Mouse (Mus musculus): ENCODE measurements around the gene Ttc16.
A peak's percentile ranks its signal among the peaks of the same experiment; 100 is the strongest.

Ttc16 gene

DNA sequence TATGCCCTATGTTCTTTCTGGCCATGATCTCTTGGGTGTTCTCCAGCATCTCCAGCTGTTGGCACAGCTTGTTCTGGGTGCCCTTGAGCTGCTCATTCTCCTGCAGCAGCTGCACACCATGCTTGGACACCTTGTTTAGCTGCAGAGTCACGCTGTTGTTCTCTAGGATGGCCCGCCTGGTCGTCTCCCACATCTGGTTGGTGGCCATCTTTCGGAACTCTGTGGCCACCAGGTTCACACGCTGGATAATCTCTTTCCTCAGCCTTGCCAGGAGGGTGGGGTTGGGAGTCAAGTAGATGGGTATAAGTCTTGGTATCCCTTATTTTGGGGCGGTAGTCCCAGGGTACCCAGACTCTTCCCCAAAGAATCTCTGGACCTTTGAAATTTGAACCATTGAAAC lies 4.3 kb upstream of the Ttc16 start:
- DNase-seq = no peak

DNA sequence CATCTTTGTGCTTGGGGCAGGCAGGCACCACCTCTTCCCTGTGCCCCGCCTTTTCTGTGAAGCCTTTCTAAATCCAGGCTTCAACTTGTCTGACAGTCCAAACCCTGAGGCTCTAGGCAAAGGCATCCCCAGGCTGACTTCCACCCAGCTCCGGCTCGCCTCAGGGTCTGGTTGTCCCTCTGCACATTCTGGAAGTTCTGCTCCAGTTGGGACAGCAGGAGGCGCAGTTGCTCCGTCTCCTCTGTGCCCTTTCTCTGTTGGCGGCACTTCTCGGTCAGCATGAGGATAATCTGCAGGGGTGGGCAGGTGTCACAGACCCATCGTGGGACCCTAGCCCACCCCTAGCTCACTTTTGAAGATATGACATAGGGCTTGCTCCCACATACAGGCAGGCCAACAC lies 3.7 kb upstream of the Ttc16 start:
- peak; percentile 83 to 87 for DNase-seq

DNA sequence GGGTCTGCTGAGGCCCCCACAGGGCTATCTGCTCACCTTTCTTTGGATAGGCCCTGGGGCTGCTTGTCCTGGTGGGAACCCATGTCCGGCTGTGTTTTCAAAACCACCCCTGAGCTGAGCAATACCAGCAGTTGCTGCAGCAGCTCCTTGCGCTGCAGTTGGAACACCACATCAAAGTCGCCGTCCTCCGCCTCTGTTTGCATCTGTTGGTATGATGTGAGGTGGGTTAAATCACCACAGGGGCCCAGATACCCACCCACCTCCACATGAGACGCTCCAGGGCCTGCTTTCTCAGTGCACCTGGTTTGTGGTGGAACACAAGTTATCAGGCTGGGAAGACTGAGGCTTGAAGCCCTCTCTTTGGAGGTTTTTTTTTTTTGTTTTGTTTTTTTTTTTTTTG lies 2.6 kb upstream of the Ttc16 start:
- DNase-seq = no peak

DNA sequence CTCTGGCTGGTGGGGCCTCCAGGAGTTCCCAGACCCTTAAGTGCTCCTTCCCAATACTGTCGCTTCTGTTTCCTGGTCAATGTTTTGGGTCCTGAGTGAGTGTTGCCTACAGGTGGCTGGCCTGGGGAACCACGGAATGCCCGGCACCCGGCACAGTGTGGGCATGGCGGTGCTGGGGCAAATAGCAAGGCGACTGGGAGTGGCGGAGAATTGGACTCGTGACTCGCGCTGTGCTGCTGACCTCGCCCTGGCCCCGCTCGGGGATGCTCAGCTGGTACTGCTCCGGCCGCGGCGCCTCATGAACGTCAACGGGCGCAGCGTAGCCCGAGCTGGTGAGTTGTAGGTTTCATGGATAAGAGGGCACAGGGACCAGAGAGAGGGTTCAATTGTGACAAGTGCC lies 759 bp upstream of the Ttc16 start:
- no peak for DNase-seq

DNA sequence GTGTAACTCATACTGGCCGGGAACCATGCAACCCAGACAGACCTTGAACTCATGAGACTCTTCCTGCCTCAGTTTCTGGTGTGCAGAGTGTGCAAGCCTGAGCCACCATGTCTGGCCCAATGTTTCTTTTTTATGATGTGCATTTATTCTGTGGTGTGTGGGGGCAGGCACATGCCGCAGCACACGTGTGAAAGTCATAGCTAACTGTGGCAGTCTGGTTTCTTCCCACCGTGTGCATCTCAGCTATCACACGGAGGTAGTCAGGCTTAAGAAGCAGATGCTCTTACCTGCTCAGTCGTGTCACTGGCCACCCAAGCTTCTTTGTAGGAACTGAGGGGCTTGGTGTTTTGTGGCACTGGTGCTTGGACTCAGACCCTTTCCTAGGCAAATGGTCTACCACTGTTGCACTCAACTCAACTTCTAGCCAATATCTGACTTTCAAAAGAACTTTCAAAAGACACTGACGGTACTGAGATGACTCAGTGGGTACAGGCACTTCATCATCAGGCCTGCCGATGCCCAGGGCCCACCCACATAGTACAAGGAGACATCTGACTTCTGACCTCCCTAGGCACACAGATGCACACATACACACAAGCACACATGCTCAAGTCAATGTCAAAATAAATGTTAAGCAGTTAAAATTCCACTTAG lies 2.7 kb downstream of the Ttc16 start:
- DNase-seq = no peak

DNA sequence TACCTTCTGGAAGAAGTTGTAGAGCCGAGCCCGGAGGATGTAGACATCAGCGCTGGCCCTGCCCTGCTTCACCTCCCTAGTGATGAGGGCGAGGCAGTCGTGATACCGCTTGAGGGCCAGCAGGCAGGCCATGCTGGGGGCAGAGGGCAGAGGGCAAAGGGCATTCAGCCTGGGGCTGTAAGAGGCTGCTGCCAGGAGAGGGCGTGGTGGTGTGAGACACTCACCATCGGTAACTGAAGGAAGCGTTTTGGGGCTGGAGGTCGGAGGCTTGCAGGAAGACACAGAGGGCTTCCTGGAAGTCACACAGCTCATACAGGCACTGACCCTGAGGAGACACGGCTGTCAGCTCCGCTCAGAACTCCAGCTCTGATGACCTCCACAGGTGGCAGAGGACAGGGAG lies 3.5 kb downstream of the Ttc16 start:
- no peak for DNase-seq

DNA sequence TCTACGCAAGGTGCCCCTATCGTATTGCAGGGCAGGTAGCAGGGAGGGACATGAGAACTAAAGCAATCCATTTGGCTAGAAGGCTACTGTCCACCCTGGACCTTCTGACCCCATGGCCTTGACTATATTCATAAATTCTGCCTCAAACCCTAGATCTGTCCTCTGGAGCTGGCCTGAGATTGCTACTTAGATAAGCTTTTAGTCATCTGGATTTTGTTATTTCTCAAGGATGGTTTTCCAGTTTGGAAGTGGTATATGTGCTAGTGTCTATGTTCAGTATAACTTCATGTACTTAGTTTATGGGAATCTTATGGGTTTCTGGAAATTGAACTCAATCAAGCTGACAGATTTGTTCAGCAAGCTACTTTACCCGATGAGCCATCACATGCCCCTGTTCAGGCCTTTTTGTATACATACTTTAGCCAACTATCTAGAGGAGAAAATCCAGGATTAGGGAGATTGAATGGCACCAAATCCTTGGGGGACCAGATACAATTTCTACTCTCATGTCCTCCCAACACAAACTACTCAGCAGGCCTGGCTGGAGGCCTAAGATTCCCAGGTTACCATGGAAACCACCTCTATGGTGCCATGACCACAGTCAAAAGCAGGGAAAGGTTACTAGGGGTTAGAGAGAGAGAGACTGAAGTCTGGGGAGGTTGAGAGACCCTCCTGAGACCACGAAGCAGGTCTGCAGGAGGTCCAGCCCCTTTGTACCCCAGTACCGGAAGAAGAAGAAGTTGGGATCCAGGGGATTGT lies 5.9 kb downstream of the Ttc16 start:
- no peak for DNase-seq

DNA sequence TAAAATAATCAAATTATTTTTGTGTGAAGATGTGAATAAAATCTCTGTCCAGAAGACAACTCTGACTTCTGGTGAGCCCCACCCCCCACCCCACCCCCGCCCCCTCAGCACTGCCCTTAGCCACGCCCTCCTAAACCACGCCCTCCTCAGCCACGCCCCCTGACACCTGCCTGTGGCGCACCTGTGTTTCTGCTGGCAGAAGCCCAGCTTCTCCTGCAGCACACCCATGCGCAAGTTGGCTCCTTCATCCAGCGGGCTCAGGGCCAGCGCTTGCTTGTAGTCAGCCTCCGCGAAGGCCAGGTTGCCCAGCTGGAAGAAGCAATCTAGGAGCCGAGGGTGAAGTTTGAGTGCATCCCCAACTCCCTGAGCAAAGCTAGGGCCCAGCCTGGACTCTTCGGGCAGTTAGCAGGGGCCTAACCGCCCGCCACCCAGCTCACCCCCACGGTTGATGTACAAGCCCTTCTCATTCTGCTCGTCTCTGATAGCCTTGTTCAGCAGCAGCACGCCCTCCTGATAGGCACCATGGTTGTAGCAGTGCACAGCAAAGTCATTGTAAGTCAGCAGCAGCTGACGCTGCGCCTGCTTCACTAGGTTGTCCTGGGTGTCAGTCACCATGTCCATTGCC lies 6.7 kb downstream of the Ttc16 start:
- DNase-seq = peak; percentile 64 to 82

DNA sequence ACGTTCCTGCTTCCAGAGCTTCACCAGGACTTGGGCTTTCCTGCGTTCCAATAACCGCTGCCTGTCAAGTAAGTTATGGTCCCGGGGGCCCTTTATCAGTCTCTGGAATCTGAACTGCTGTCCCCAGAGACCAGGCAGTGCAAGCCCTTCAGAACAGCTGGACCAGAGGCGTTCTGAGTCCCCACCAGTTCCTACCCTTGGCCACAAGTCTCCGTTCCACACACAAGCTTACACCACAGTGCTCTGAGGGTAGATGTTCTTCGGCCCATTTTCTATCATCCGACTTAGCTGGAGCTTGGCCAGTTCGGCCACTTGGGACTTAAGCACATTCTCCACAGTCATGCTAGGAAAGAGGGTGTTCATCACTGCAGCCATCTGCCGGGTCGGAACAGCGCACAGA lies 8.2 kb downstream of the Ttc16 start:
- no peak for DNase-seq

DNA sequence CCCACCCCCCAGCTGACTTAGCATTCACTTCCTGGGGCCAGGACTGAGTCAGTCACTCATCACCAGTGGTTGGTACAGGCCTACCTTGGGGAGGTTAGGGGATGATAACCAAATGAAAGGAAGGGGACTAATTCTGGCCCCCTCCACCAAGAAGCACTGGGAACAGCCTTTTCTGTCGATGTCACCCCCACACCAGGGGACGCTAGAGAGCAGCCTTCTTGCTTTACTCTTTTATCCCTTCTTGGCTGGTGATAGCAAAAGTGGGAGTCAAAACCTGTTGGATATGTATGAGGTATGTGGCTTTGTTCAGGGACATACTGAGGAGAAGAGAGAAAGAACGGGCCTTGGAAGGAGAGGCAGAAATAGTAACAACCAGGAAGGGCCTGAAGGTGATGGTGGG lies 12.1 kb downstream of the Ttc16 start:
- DNase-seq = no peak

DNA sequence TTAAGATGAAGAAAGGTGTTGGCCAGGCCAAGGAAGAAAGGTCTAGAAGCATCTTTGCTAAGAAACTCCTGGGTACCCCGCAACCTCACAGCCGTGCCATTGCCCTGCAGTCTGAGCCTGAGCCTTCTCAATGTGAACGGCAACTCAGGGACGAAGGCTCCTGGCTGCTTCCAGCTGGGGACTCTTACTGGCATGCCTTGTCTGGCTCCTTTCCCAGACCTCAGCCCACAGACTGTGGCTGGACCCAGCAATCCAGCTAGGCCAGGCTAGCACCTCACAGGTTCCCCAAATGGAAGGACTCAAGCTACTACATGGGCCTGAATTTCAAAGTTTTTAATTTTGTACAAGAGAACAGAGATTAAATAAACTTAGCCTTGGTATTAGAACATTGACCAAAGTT lies 13.6 kb downstream of the Ttc16 start:
- no peak for DNase-seq

DNA sequence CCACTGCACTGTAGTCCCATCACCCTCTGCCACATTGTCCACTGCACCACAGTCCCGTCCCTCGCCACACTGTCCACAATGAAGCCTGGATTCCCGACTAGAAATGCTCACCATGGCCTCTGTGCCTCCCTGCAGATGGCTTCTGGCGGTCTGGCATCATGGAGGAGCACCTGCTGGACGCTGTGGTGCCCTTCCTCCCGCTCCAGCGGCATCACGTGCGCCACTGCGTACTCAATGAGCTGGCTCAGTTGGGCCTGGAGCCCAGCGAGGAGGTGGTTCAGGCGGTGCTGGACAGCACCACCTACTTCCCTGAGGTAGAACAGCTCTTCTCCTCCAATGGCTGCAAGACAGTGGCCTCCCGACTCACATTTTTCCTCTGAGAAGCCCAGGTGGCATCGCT lies 14.1 kb downstream of the Ttc16 start:
- DNase-seq = peak; percentile 43 to 61

DNA sequence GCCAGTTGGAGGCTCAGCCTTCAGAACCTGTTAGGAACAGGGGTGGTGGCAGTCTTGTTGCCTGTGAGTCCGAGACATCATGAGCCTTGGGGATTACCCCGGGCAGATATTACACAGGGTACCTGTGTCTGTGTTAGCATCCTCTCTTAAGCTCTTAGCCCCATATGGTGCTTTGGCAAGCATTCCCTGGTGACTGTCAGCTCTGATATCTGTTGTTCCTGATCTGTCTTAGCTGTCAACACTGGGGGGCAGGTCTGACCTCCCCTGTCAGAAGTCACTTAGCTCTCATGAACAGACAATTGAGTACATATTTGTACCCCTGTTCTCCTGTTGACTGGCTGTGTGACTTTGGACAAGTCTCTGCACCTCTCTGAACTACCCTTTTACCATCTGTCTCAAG lies 16.4 kb downstream of the Ttc16 start:
- DNase-seq = no peak

DNA sequence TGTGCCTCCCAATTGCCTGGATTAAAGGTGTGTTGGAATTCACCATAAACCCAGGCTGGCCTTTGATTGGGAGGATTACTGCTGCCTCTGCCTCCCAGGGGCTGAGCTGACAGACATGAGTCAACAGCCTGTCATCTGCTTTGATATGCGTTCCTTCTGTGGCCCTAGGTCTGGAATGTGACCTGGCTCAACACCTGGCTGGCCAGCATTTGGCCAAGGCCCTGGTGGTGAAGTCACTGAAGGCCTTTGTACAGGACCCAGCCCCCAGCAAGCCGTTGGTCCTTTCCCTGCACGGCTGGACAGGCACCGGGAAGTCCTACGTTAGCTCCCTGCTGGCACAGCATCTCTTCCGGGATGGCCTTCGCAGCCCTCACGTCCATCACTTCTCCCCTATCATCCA lies 16.9 kb downstream of the Ttc16 start:
- no peak for DNase-seq

DNA sequence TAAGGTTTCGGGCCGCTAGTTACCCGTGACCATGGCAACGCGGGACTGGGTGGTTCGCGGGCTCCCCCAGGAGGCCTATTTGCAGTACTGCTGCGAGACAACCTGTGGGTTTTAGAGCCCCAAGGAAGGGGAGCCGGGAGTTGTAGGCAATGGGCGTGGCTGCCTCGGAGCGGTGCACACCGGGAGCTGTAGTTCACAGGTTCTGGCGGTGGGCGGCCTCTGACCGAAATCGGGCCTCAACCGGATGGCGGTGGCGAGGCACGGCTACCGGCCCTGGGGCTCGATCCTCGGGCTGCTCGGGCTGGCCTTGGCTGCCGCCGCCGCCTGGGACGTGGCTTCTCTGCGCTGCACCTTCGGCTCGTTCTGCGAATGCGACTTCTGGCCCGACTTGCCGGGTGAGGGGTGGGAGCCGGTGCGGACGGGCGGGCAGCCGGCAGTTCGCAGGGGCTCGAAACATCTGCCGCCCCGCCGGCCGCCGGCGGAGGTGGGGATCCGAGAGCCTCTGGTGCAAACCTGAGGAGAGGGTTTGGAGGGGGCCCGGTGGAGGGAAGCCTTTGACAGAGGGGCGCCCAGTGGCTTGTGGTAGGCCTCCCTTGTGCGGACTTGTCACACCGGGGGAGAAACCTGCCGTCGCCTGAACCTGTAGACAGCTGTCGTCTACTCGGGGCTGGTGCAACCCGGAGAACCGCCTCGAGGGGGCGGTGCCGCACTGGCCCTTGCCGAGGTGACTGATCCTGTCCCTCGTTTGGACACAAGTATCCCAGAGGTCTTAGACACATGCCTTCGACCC lies 18.2 kb downstream of the Ttc16 start, which contains the start of gene Tor2a:
Tor2a (plus strand) TSS at position 179 of the 790 bp plus-strand sequence.
- peak; percentile 94 to 97 for DNase-seq

DNA sequence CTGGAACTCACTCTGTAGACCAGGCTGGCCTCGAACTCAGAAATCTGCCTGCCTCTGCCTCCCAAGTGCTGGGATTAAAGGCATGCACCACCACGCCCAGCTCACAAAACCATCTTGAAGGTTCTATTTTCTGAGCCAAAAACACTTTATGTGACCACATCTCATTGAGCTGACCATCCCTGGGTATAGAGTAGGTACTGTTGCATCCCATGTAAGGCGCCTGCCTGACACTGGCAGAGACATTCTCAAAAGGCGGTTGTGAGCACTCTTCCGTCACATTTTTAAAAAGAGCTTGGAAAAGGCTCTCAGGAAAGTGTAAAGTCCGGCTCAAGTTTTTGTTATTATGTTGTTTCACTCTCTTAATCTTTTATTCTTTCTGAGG lies 18.8 kb downstream of the Ttc16 start:
- no peak for DNase-seq

DNA sequence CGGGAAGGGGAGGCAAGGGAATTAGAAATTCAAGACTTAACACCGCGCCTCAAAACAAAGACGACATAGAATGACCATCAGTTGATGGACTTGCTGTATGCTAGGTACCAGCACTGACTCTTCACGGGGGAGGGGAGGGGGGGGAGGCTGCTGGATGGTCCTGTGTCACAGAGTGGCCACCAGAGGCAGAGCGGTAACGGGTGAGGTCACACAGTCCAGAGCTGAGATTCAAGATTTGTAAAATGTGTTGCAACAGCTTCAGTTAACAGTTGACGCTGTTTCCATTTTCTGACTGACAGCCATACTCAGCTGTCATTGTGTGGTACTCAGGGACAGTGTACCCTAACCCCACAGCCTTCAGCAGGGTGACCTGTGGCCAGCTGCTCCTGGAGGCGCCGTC lies 23.3 kb downstream of the Ttc16 start:
- no peak for DNase-seq

DNA sequence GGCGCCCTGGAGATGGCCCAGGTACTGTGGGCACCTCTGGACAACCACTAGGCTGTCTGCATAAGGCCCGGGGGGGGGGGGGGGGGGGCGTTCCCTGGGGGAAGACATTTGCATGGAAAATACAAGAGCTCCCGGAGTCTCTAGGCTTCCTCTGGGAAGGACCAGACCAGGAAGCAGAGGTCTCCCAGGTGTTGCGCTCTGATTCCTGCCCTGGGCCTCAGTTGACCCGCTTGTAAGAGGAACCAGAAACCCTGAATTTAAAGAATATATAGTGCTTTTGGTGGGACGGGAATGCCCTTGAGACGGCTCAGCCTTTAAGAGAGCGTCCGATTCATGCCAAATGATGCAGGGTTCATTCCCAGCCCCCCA lies 23.8 kb downstream of the Ttc16 start:
- no peak for DNase-seq

DNA sequence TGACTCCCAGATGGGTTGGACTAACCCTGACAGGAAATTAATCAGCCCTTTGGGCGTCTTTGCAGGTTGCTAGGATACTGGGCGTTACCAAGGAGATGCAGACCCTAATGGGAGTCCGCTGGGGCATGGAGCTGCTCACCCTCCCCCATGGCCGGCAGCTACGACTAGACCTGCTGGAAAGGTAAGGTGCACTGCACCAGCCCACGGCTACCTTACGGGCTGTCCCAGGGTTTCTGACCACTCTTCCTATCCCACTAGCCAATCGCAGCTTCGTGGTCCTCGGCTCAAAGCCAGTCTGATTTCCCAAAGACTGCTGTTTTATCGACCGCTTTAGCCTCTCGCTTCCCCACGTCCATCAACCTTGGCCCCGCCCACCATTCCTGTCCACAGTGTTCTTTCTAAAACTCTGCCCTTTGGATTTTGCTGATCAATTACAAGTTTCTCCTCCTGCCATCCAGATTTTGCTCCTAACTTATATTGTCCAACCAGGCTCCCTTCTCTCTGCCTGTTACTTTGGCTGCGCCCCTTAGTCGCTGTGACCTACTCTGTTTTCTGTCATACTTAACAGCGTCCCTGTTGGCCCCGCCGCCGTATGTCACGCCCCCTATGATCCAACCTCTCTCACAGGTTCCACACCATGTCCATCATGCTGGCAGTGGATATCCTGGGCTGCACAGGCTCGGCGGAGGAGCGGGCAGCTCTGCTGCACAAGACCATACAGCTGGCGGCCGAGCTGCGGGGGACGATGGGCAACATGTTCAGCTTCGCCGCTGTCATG lies 24.4 kb downstream of the Ttc16 start:
- no peak for DNase-seq

DNA sequence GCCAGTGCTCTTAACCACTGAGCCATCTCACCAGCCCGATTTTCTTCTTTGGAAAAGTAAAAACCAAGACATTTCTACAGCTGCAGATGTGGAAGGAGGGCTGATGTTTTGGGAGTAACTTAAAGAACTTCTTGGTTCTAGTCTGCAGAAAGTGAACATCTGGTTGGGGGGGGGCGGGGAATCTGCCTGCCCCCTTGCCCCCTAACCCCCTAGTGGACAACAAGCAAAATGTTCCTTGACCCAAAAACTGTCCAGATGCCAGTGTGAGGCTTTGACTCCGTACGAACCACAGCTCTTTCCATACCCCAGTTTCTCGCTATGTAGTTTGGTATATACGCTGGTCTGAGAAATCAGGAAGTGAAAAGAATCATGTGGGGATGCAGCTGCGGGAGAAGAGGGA lies 25.2 kb downstream of the Ttc16 start:
- DNase-seq = no peak

DNA sequence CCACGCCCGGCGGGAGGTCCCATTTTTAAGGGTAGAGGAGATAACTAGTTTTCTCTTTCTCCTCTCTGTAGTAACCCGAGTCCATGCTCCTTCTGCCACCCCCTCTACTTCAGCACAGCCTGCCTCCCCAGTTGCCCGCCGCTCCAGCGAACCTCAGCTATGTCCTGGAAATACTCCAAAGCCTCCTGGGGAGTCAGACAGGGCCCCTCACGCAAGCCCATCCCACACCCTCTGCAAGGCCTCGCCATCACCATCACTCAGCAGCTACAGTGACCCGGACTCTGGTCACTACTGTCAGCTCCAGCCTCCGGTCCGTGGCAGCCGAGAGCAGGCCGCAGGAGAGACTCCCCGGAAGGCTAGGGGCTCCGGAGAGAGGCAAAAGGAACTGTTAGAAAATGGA lies 26.4 kb downstream of the Ttc16 start:
- DNase-seq = no peak

DNA sequence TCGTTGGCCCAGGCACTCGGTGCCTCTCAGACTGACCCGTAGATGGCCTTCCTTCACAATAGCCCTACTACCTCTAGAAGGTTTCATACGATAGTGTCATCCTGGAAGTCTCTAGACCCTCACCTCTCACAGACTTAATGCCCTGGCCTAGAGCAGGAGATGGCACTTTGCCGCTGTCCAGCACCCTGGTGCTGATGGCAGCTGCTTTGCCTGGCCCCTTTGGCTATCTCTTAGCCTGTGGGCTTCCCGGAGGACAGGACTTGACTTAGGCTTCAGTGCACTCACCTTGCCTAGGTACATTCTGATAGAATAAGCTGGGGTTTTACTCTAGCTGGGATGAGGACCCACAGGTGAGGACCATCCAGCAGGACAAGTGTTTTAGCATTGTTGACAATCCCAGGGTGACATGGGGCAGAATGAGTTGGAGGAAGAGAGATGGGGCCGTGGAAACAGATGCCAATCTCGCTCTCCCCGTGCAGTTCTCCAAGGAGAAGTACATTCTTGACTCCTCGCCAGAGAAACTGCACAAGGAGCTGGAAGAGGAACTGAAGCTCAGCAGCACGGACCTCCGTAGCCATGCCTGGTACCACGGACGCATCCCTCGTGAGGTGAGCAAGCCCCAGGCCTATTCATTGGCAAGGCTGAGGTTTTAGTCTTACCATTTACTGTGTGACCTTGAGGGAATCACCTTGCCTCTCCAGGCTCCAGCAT lies 31.0 kb downstream of the Ttc16 start:
- no peak for DNase-seq
